Mouse (Mus musculus): ENCODE results near the gene Heyl. TPM values are rescaled to one million over a fixed set of nuclear protein-coding genes. Genes with fewer than 3 reads are reported as not detected.

Heyl gene
- total and polyA plus RNA-seq, 2 experiments from 2014 or later = 3.5 to 5.1 TPM

GRCm38 (mm10) chr4:123215367-123215766, 18.0 kb upstream of the Heyl start:
- H3K4me2 ChIP-seq (ENCODE audit: low read depth, low read length) = no peak overlapping the region
- WGBS = 51% methylated on average over 1 of the region's 1 CpGs
- no peak overlapping the region for H3K9ac ChIP-seq (replicated peaks; ENCODE audit: low read length)
- no peaks in the 10 kb centered on the region for H3K27me3 ChIP-seq (ENCODE audit: insufficient read depth, low read length)
- TF ChIP-seq CTCF (IDR thresholded peaks at IDR 0.05; ENCODE audit: low read depth) = no peak
- DNase-seq (ENCODE audit: low spot score) (peak; percentile 57), ATAC-seq (peak; percentile 46)
- H3K36me3 ChIP-seq (ENCODE audit: insufficient read depth, low read length) = no peaks in the 10 kb centered on the region
- H3K4me1 ChIP-seq (ENCODE audit: insufficient read depth, low read length) = no peaks in the 10 kb centered on the region; the same call in 1 of the 2 replicates
- no peak overlapping the region for H3K27ac ChIP-seq
- H3K4me3 ChIP-seq (ENCODE audit: low read length) = no peak overlapping the region
- no peaks in the 10 kb centered on the region for H3K9me3 ChIP-seq (ENCODE audit: low read length)

GRCm38 (mm10) chr4:123216782-123217181, 16.6 kb upstream of the Heyl start:
- H3K27me3 ChIP-seq (ENCODE audit: insufficient read depth, low read length) = no peaks in the 10 kb centered on the region
- no peaks in the 10 kb centered on the region; the same call in 1 of the 2 replicates for H3K4me1 ChIP-seq (ENCODE audit: insufficient read depth, low read length)
- H3K27ac ChIP-seq = no peak overlapping the region
- no peak overlapping the region for H3K9ac ChIP-seq (replicated peaks; ENCODE audit: low read length)
- no peak overlapping the region for H3K4me2 ChIP-seq (ENCODE audit: low read depth, low read length)
- peak; percentile 86 for TF ChIP-seq CTCF (IDR thresholded peaks at IDR 0.05; ENCODE audit: low read depth)
- H3K9me3 ChIP-seq (ENCODE audit: low read length) = no peaks in the 10 kb centered on the region
- peak; percentile 57 for DNase-seq (ENCODE audit: low spot score)
- no peak overlapping the region for H3K4me3 ChIP-seq (ENCODE audit: low read length)
- ATAC-seq = no peak
- WGBS = 24% methylated on average over 1 of the region's 1 CpGs
- H3K36me3 ChIP-seq (ENCODE audit: insufficient read depth, low read length) = no peaks in the 10 kb centered on the region

- Histone ChIP-seq H3K4me1 (ENCODE audit: insufficient read depth, low read length) (no peaks in the 10 kb centered on the region), H3K27ac (no peak overlapping the region), H3K9me3 (ENCODE audit: low read length) (no peaks in the 10 kb centered on the region), H3K9ac (replicated peaks; ENCODE audit: low read length) (no peak overlapping the region), H3K27me3 (ENCODE audit: insufficient read depth, low read length) (no peaks in the 10 kb centered on the region), H3K36me3 (ENCODE audit: insufficient read depth, low read length) (no peaks in the 10 kb centered on the region), H3K4me3 (ENCODE audit: low read length) (no peak overlapping the region), H3K4me2 (ENCODE audit: low read depth, low read length) (no peak overlapping the region)
- DNase-seq (ENCODE audit: low spot score) (peak; percentile 85), ATAC-seq (peak; percentile 86)
- 66% methylated on average over 15 of the region's 15 CpGs for WGBS
- peak; percentile 99 for TF ChIP-seq CTCF (IDR thresholded peaks at IDR 0.05; ENCODE audit: low read depth)
Measured at GRCm38 (mm10) chr4:123219720-123220357, 13.5 kb upstream of the Heyl start.

GRCm38 (mm10) chr4:123220637-123221036, 12.7 kb upstream of the Heyl start:
- Histone ChIP-seq H3K4me1 (ENCODE audit: insufficient read depth, low read length) (no peaks in the 10 kb centered on the region), H3K36me3 (ENCODE audit: insufficient read depth, low read length) (no peaks in the 10 kb centered on the region), H3K27ac (no peak overlapping the region), H3K9me3 (ENCODE audit: low read length) (no peaks in the 10 kb centered on the region), H3K27me3 (ENCODE audit: insufficient read depth, low read length) (no peaks in the 10 kb centered on the region), H3K9ac (replicated peaks; ENCODE audit: low read length) (no peak overlapping the region), H3K4me2 (ENCODE audit: low read depth, low read length) (no peak overlapping the region), H3K4me3 (ENCODE audit: low read length) (no peak overlapping the region)
- ATAC-seq (no peak), DNase-seq (ENCODE audit: low spot score) (no peak)
- TF ChIP-seq CTCF (IDR thresholded peaks at IDR 0.05; ENCODE audit: low read depth) = no peak
- WGBS = 88% methylated on average over 4 of the region's 4 CpGs

GRCm38 (mm10) chr4:123223309-123223708, 10.0 kb upstream of the Heyl start:
- no peak overlapping the region for H3K9ac ChIP-seq (replicated peaks; ENCODE audit: low read length)
- WGBS = 55% methylated on average over 3 of the region's 3 CpGs
- no peak for ATAC-seq
- no peaks in the 10 kb centered on the region for H3K36me3 ChIP-seq (ENCODE audit: insufficient read depth, low read length)
- H3K27me3 ChIP-seq (ENCODE audit: insufficient read depth, low read length) = no peaks in the 10 kb centered on the region; the same call in 1 of the 2 replicates
- H3K4me1 ChIP-seq (ENCODE audit: insufficient read depth, low read length) = peaks cover 3% of the 10 kb centered on the region; the same call in 1 of the 2 replicates
- no peak overlapping the region for H3K4me2 ChIP-seq (ENCODE audit: low read depth, low read length)
- TF ChIP-seq CTCF (IDR thresholded peaks at IDR 0.05; ENCODE audit: low read depth) = peak; percentile 57
- no peak overlapping the region for H3K27ac ChIP-seq
- no peak for DNase-seq (ENCODE audit: low spot score)
- H3K9me3 ChIP-seq (ENCODE audit: low read length) = no peaks in the 10 kb centered on the region
- H3K4me3 ChIP-seq (ENCODE audit: low read length) = no peak overlapping the region

GRCm38 (mm10) chr4:123225718-123226403, 7.5 kb upstream of the Heyl start:
- H3K9me3 ChIP-seq (ENCODE audit: low read length) = no peaks in the 10 kb centered on the region
- WGBS = 58% methylated on average over 10 of the region's 10 CpGs

More at GRCm38 (mm10) chr4:123225718-123226403, 7.5 kb upstream of the Heyl start:
- no peak overlapping the region for H3K4me2 ChIP-seq (ENCODE audit: low read depth, low read length)
- no peak overlapping the region for H3K9ac ChIP-seq (replicated peaks; ENCODE audit: low read length)
- TF ChIP-seq CTCF (IDR thresholded peaks at IDR 0.05; ENCODE audit: low read depth) = no peak
- H3K27ac ChIP-seq = no peak overlapping the region
- H3K4me1 ChIP-seq (ENCODE audit: insufficient read depth, low read length) = peaks cover 3% of the 10 kb centered on the region; the same call in 1 of the 2 replicates
- no peaks in the 10 kb centered on the region for H3K36me3 ChIP-seq (ENCODE audit: insufficient read depth, low read length)
- DNase-seq (ENCODE audit: low spot score) (peak; percentile 18), ATAC-seq (peak; percentile 54; the same call in 1 of the 2 replicates)
- H3K27me3 ChIP-seq (ENCODE audit: insufficient read depth, low read length) = no peaks in the 10 kb centered on the region; the same call in 1 of the 2 replicates
- H3K4me3 ChIP-seq (ENCODE audit: low read length) = no peak overlapping the region
